Mouse (Mus musculus) lung, postnatal 14 days (tissue): ENCODE measurements around the gene Arhgef7.

Source experiments
- DNase-seq: peaks from one replicate; pipeline ENCODE4 v3.0.0; 2021

Gene Arhgef7

GRCm38 (mm10) chr8:11800481-11800880, 73.0 kb downstream of the Arhgef7 start:
- DNase-seq, result peak; percentile 14

- no peak for DNase-seq
Observed at GRCm38 (mm10) chr8:11801571-11801970, 74.0 kb downstream of the Arhgef7 start.

- DNase-seq, result no peak
Observed at GRCm38 (mm10) chr8:11804914-11805313, 77.4 kb downstream of the Arhgef7 start.

GRCm38 (mm10) chr8:11806252-11806651, 78.7 kb downstream of the Arhgef7 start:
- DNase-seq, result no peak

- DNase-seq, result no peak
Observed at GRCm38 (mm10) chr8:11807361-11807760, 79.8 kb downstream of the Arhgef7 start.

- DNase-seq, result no peak
Observed at GRCm38 (mm10) chr8:11808047-11808446, 80.5 kb downstream of the Arhgef7 start.

GRCm38 (mm10) chr8:11810426-11810825, 82.9 kb downstream of the Arhgef7 start:
- DNase-seq, result no peak

- no peak for DNase-seq
Observed at GRCm38 (mm10) chr8:11813801-11814200, 86.3 kb downstream of the Arhgef7 start.

GRCm38 (mm10) chr8:11815206-11815605, 87.7 kb downstream of the Arhgef7 start:
- DNase-seq, result peak; percentile 17

GRCm38 (mm10) chr8:11820136-11820535, 92.6 kb downstream of the Arhgef7 start:
- no peak for DNase-seq

- no peak for DNase-seq
Observed at GRCm38 (mm10) chr8:11820568-11820967, 93.0 kb downstream of the Arhgef7 start.

GRCm38 (mm10) chr8:11821451-11822206, 94.1 kb downstream of the Arhgef7 start:
- DNase-seq, result no peak

GRCm38 (mm10) chr8:11822550-11823060, 95.1 kb downstream of the Arhgef7 start:
- no peak for DNase-seq

GRCm38 (mm10) chr8:11825756-11826155, 98.2 kb downstream of the Arhgef7 start:
- no peak for DNase-seq

GRCm38 (mm10) chr8:11827312-11827711, 99.8 kb downstream of the Arhgef7 start:
- no peak for DNase-seq

- DNase-seq, result no peak
Observed at GRCm38 (mm10) chr8:11830214-11831046, 102.9 kb downstream of the Arhgef7 start.

- no peak for DNase-seq
Observed at GRCm38 (mm10) chr8:11831174-11831573, 103.7 kb downstream of the Arhgef7 start.

GRCm38 (mm10) chr8:11831939-11832338, 104.4 kb downstream of the Arhgef7 start:
- no peak for DNase-seq

- DNase-seq, result no peak
Observed at GRCm38 (mm10) chr8:11833157-11833556, 105.6 kb downstream of the Arhgef7 start.

GRCm38 (mm10) chr8:11834200-11834599, 106.7 kb downstream of the Arhgef7 start:
- no peak for DNase-seq

GRCm38 (mm10) chr8:11834691-11835090, 107.2 kb downstream of the Arhgef7 start:
- no peak for DNase-seq

- DNase-seq, result no peak
Observed at GRCm38 (mm10) chr8:11840174-11840573, 112.7 kb downstream of the Arhgef7 start, which contains the start of gene Tex29. Tex29 (plus strand) TSS chr8:11840474.

GRCm38 (mm10) chr8:11841571-11841970, 114.0 kb downstream of the Arhgef7 start:
- DNase-seq, result peak; percentile 33

- DNase-seq, result no peak
Observed at GRCm38 (mm10) chr8:11842757-11843156, 115.2 kb downstream of the Arhgef7 start.
